Mouse (Mus musculus) testis, postnatal 14 days (tissue): ENCODE results near the gene Arfgap2.
"Not testable (repeated sequence)": the region's sequence is repeated elsewhere in the genome, so short reads cannot be mapped to it uniquely, and the experiment has no call there.

ENCODE experiments used
- DNase-seq: peaks from one replicate; pipeline ENCODE4 v3.0.0; 2021; ENCODE audit warnings: low spot score

Arfgap2 gene

DNA sequence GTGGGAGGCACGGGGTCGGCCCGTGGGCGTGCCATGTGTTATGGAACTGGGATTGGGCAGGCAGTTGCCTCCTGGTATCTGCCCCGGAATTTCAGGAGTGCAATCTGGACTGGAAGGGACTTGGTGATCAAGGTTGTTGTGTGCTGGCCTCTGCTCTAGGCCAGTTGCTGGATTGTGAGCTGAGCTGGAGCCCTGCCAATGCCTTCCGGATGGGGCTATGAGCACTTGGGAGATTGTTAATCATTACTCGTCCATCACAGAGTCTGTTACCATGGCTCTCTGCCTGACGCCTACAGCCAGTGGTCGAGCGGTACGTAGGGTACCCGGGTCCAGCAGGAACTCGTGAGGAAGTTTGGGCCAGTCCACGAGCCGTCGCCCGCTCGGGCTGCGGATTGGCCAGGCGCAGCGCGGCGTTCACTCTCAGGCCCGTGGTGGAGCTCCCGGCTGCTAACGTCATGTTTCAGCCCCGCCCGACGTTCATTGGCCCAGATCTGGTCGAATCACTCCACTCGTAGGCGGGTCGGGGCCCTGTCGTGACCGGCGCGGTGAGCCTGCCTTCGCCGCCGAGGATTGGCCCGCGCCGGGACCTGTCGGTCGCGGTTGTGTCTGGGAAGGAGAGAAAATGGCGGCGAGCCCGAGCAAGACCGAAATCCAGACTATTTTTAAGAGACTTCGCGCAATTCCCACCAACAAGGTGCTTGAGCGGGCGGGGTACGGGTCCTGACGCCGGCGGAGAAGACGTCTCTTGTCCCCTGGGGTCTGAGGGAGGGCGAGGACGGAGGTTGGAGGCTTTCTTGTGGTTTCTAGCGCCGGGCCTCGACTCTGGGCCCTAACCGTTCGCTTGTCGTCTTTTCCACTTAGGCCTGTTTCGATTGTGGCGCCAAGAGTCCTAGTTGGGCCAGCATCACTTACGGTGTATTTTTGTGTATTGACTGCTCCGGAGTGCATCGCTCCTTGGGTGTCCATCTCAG is at the start of gene Arfgap2:
Gene Arfgap2, plus strand, starts transcription at position 264 of the 971 bp plus-strand sequence.
- peak; percentile 97 for DNase-seq

DNA sequence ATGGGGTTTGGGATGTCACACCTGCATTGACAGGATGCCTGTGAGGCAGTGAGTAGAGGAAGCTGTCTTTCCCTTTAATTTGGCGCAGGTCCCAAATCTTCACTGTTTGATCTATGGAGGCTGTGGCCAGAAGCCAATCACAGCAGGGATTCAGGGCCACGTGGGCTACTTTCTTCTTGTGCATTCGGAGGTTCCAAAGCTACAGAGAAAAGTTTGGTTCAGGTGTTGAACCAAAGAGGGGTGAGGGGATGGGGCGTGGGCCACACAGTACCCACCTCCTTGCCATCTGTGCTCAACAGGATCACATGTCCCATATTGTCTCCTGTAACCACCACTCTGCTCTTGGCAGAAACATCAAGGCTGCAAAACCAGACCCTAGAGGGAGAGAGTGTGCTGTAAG is 47.7 kb upstream of the Arfgap2 start:
- DNase-seq: no peak

DNA sequence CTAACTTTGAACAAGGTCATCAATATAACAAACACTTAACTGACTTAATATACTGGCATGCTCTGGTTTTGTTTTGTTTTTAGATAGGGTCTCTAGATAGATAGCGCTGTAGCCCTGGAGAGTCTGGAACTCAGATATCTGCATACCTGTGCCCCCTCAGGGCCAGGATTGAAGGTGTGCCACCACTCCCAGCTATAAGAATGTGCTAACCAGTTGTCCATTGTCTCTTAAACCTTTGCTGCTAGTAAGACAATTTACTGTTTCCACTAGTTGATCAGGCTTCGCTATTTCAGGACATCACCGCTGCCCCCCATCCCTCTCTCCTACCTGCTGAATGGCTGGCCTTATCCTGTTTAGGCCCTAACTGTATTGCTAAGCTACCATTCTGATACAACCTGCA is 44.3 kb upstream of the Arfgap2 start:
- DNase-seq: no peak

DNA sequence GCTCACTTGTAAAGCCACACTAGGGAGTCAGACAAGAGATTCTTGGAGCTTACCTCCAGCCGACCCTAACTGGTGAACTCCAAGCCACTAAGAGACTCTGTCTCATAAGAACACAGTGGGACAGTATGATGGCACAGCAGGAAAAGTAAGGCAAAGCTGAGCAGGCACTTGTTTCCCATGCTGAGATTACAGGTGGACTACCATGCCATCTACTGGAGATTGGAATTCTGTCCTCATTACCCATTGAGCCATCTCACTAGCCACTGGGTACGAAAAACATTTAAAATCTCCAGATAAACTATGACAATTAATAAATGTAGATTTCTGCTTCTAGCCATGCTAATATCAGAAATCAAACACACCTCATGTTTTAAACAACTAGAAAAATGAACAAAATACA is 41.2 kb upstream of the Arfgap2 start:
- no peak for DNase-seq

DNA sequence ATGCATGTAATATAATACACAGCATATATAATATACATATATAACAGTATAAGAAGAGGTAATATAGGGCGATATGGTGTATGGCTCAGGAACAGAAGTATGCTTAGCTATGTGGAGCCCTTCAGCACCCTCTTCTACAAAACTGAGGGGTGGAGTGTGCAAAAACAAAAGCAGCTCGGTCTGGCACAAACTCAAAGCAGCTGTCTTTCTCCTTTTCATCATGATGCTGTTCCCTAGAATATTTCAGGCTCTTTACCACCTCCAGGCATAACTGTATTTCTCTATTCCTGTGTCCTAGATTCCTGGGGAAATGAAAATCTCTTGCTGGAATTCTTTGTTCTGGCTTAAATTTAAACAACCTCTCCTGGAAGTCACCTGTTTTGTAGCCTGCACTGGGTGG is 35.0 kb upstream of the Arfgap2 start:
- no peak for DNase-seq

DNA sequence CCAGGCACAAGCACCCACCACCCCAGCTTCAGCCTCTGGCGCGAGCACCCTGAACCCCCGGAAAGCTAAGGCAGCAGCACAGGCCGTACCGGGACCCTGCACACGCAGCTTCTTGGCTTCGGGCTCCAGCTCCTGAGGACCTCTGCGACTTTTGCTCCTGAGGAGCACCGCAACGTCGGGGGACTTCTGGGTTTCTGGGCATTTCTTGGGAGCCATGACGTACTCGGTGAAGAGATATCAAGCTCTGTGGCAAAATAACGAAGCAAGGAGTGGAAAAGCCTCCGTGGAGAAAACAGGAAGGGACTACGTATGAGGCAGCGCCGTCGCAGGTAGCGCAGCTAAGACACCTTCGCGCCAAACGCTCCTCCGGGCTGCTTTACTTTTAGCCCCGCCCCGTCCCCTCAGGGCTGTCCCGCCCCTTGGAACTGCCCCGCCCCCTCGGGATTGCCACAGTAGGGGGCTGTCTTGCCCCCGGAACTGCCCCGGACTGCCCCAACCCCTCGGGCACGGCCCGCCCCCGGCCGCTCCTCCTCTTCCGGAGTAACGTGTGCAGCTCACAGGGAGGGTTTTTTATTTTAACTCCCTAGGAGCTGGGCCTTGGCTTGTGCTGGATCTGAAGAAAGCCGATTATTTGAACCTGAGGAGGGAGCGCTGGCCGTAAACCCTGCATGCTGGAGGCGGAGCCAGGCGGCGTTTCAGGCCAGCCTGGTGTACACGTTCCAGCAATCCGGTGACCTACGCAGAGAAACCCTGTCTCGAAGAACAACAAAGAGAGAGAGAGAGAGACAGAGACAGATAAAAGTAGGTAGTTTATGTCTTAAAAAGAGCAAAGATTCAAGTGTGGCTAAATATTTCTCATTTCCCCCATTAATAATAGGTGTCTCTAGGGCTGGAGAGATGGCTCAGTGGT is 27.9 kb upstream of the Arfgap2 start, which contains the start of gene Ddb2:
Gene Ddb2, minus strand, starts transcription at position 382 of the 910 bp plus-strand sequence.
- DNase-seq: peak; percentile 95

DNA sequence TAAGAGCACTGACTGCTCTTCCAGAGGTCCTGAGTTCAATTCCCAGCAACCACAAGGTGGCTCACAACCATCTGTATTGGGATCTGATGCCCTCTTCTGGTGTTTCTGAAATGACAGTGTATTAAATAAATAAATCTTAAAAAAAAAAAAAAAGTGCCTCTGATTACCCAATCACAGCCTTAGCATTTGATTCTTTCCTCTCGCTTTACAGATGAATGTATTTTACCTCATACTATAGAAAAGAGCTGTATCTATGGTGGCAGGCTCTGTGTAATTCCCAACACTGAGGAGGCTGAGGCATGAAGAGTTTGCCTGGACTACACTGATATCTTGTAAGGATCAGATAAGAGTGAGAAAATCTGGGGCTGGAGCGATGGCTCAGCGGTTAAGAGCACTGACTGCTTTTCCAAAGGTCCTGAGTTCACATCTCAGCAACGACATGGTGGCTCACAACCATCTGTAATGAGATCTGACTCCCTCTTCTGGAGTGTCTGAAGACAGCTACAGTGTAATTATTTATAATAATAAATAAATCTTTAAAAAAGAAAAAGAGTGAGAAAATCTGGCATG is 27.2 kb upstream of the Arfgap2 start:
- not testable (repeated sequence) for DNase-seq

DNA sequence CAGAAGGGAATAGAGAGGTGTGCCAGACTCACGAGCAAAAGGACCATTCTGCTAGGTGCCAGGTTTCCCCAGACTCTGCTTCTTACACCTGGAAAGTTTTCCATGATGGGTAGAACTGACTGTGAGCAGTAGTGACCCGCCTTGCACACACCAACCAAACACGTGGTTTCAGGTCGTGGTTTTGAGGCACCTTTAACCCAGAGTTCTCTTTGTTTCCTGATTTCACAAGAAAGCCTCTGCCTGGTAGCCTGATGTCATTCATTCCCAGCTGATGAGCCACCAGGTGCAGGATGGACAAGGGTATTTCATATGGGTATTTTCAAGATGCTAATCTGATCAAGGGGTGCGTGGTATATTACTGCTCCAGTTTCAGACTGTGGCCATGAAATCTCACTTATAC is 22.2 kb upstream of the Arfgap2 start:
- no peak for DNase-seq

DNA sequence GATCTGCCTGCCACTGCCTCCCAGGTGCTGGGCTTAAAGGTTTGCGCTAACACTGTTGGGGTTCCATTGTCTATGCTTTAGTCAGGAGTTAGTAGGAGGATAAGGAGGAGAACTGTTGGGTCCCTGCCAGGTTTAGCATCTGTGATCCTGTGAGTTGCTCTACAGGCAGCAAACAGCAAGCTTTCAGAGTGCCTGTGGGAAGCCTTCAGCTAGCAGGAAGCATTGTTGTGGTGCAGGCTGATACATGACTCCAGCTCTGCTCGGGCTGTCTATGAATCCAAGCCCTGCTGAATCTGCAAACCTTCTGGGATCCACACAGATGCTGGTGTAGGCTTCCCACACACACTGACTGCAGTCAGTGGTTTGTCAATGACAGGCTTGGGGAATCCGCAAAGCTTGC is 21.4 kb upstream of the Arfgap2 start:
- peak; percentile 21 for DNase-seq

DNA sequence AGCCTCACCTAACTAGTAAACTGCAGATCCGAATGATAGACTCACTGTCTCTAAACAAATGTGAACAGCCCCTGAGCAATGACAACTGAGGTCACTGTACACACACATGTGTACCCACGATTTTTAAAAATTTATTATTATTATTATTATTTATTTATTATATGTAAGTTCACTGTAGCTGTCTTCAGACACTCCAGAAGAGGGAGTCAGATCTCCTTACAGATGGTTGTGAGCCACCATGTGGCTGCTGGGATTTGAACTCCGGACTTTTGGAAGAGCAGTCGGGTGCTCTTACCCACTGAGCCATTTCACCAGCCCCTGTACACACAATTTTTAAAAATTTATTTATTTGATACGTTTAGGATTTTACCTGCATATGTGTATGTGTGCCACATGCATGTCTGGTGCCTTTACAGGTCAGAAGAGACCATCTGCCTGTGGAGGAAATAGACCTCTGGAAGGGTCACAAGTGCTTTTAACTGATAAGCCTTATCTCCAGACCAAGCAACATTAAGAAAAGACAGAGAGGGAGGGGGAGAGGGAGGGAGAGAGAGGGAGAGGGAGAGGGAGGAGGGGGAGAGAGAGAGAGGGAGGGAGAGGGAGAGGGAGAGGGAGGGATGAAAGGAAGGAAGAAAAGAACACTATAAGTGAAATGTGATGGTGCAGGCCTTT is 20.1 kb upstream of the Arfgap2 start:
- no peak for DNase-seq

DNA sequence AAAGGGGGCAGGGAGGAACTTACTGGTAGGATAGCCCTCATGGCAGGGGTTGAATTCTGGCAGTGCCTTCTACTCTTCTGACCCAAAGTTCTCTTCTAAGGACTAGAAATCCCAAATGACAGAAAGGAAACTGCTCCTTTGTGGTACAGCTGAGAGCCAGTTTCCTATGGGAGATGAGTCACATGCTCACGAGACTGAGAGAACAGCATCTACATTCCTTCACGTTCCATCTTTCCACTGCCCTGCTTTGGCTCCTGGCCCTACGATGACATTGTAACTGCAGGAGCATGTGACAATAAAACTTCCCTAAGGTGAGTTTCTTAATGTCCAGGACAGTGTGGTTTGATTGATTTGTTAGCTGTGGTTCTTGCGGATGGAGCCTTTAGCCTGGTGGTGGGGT is 16.4 kb upstream of the Arfgap2 start:
- DNase-seq: no peak

DNA sequence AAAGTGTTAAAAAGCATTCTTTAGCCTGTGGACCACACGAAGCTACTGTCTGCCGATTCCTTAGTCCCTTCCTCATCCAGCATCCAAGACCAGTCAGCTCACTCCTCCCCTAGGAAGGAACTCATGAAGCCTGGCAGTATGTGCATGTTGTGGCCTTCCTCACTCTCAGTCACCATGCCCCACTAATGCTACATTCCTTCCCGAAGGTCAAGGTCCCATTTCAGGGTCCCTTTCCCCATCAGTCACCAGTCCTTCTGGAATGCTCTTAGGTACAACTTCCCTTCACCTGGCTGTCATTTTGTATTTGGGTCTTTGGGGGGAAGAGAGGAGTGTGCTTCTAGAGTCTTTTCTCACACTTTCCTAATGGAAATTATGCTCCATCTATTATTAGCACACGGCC is 12.8 kb upstream of the Arfgap2 start:
- DNase-seq: no peak

DNA sequence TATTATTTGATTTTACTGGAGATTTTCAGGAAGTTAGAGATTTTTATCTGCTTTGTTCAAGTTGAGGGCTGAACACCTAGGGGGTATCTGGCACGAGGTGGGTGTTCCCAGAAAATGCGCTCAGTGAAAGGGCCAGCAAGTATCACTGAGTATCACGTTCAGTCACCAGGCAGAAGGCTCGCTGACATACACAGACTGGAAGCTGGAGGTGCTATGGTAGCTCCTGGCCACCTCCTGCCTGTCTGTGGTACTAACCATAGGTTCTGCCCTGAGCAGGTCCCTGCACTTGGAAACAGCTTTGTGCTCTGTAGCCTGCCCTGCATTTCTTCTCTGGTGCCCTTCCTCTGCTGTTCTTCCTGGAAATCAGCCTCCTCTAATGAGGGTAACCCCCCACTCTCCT is 12.3 kb upstream of the Arfgap2 start:
- DNase-seq: no peak

DNA sequence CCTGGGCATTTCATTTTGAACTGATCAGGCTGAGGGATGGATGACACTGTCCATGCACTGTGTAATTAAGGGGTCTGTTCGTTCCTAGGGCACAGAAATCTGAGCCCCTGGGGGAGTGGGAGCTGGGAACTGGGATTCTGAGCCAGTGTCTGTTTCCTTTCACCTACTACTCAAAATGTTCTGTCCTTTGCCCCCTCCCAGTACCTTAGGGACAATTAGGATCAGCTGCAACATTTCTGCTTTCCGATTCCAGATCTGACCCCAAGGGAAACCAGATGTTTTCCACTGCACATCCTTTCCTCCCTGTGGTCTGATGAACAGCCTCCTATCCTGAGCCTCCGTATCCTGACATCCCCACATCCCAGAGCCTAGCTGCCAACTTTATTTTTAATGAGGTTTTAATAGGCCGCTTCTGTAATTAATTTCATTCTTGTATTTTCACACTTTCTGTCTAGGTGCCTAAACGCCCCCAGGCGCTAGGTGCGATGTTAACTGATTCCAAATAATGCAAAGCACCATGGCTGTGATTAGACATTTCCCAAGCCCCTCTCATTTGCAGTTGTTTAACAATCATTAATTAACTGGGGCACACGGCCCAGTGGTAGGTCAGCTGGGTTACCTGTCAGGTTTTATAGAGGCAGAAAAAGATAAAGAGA is 9.9 kb upstream of the Arfgap2 start:
- no peak for DNase-seq

DNA sequence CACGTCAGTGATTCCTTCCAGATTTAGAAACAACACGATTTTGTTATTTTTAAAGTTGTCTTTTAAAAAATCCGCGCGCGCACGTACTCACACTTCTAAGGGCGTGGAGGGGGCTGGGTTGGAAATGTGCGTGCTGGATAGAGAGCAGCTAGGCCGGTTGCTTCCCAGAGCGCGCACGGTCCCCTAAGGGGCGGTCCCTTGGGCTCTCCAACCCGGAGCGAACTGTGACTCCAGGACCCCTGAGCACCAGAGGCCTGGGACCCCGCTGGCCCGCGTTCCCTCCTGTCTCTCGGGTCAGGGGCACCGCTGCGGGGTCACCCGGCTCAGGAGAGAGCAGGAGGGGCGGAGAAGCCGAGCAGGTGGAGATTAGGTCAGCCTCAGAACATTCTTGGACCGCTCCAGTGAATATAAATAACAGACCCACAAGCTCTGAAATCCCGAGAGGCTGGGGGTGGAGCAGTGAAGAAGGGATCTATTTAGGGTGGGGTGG is 9.1 kb upstream of the Arfgap2 start, which contains the start of gene Pacsin3:
Gene Pacsin3, plus strand, starts transcription at position 294 of the 490 bp plus-strand sequence.
- no peak for DNase-seq

DNA sequence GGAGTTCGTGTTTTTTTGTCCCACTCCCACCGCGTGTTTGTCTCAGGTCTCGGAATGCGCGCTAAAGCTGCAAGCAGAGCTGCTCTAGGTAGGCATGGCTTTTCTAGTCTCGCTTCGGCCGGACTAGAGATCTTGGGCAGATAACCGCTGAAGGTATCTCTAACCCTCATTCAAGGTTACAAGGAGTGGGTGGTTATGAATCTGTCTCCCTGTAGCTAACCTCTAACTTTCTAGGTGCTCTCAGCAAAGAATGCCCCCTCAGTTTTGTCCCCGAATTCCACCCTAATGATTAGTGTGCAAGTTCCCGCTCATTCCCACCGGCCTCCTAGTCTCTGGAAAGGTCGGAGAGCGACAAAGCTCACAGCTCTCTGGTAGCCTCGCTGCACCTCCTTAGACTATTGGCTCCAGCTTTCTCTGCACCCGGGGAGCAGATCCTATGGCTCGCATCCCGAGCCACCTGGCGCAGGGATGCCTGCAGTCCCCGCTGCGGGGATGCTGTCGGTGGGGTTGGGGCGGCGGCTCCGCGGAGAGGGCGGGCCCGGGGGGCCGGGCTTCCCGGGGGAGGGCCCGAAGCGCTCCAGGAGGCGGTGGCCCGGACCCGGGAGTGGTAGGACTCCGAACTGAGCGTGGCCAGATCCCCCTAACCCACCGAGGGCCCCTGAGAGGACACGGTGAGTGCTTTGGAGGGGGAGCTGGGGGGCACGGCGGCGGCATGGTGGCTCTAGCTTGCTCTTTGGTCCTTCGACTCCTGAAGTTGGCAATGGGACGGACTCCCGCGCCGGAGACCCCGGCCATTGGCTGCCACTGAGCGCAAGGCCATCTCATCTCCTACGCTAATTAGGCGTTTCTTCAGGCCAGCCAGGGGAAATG is 8.3 kb upstream of the Arfgap2 start:
- DNase-seq: peak; percentile 60

DNA sequence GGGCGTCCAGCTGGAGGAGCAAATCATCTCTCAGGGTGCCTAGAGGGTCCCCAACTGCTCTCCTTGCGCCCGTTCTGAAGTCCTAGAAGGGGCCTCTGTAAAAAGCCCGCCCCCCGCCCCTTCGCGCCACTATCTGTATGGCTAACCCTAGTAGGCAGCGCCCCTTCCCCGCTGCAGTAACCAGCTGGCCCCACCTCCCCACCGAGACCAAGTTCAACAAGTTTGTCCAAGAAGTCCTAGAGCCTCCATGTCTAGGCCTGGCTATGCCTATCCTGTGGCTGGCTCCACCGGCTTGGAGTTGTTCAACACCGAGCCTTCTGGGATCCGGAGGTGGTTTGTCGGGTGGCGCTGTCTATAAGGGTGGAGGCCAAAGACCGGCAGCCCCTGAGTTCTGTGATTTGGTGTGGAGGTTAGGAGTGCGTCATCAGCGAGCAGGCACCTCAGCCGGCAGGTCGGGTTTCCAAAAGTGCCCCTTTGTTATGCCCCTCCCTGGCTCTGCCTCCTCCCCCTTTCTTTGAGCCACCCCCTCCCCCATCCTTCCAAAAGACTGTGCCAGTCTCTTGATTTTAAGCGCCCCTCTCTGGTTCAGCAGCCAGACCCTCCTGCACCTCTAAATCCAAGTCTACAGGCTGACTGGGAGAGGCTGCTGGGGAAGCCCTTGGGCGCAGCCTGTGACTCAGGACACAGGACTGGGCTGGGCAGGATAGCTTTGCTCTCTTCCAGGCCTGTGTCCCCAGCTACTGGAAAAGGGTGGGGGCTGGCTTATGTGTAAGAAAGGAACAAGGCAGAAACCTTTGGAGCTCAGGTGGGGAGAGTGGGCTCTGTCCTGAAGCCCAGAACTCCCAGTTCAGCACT is 7.4 kb upstream of the Arfgap2 start:
- DNase-seq: peak; percentile 54

DNA sequence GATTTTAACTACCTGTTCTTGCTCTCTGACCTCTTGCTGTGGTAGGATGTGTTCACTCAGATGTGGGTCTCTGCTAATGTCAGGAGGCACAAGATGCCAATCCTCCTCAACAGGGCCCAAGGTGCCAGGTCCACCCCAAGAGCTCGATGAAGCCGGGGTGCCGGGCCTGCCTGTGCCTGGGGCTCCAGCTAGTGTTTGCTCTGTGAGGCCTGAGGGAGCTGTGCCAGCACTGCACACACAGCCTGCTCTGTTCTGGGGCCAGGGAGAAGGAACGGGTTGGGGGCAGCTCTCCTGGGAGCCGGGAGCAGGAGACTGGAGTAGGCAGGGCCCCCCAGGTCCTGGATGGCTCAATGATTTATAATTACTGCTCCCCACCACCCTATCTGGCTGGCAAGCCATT is 6.7 kb upstream of the Arfgap2 start:
- no peak for DNase-seq

DNA sequence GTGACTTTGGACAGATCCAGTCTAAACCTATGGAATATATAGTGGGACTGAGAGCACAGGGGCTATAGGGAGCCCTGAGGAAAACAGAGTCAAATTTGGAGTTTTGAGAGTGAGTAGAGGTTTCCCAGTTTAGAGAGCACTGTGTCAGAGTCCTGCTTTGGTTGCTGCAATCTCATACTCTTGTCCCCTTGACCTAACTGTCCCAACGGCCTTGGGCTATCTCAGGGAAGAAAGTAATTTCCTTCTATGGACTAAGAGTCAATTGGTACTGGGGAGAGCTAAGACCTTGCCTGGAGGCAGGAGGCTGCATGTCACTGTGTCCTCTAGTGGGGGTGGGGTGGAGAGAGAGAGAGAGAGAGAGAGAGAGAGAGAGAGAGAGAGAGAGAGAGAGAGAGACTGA is 5.9 kb upstream of the Arfgap2 start:
- DNase-seq: no peak
